Mouse (Mus musculus): ENCODE results near the gene Saxo1.

The Saxo1 gene

DNA sequence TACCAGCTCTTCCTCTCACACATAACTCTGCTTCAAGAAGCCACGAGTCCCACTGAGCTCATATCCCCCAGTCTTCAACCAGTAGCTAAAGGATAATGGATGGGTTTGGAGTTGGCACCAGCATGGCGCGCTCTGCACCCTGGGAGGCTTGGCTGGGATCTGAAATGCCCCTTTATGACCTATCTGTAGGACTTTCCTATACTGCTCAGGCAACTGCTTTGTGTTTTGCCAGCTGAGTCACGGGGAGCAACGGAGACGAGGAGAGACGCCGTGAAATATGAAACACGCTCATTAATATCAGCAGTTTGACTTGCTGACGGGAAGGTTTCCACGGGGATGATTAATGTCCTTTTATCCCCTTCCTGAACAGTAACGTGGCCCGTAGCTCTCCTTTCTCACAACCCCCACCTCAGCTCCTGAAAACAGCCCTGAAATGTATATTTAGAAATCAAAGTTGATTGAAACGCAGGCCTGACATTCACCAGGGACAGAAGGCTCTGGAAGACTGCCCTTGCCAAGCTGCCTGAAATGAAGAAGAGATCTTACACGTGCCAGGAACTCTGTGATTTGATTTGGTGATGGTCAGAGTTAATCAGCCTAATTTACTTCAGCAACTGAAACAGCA, 141.6 kb downstream of the Saxo1 start:
- no peak for DNase-seq

DNA sequence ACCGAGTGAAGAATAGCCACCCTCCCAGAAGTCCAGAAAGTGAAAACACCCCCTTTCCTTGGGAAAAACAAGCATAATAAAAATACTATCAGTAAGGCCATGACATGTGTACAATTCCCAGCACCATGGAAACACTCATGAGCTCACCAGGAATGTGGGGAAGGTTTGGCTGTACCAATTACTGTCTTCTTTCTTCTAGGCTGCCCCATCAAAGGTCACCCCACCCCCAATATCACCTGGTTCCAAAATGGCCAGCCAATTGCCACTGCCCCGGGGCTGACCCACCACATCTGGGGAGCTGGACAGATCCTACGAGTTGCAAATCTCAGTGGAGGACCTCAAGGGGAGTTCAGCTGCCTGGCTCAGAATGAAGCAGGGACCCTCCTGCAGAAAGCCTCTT, 144.7 kb downstream of the Saxo1 start:
- DNase-seq: no peak

DNA sequence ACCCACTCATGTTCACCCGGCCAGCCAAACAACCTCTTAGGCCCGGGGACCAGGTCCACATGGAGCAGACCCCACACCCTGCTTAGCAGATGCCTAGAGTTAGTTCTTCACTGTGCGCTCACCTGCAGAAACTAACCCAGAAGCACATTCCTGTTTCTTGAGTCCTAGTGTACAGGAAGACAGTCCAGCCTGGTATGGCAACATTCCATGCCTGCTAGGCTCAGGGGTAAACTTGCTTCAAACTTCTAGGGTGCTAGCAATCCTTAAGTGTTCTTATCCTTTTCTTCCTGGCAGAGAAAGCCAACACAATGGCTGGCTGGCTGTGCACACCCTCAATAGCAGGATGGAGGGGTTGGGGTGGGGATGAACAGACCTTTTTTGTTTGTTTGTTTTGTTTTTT, 147.2 kb downstream of the Saxo1 start:
- no peak for DNase-seq

DNA sequence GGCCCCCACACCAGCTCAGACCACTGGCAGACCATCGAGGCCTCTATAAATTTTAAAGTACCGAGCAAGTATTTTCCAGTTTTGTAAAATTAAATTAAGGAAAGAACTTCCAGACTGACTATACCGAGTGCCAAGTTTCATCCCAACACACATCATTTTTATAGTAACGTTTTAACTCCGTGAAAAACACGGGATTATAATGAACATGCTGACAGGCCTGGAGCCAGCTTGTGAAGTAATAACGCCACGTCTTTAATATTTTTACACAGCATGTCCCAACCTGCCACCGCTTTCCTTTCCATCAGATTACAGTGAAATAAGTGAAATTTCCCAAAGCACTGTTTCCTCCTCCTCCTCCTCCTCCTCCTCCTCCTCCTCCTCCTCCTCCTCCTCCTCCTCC, 149.7 kb downstream of the Saxo1 start:
- no peak for DNase-seq

DNA sequence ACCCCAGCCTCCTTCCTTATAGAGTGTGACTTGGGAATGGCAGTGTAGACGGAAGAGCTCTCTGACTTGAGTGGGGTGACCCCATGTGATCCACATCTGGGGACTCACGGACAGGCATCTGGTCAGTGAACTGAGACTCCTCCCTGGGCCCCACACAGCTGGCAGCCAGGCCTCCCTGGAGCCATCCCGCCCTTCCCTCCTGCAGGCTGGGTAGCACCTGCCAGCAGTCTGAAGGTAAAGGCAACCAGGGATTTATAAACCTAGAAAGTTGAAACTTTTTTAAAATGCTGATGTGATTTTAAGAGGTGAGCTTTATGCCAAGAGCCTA, 151.0 kb downstream of the Saxo1 start:
- no peak for DNase-seq

DNA sequence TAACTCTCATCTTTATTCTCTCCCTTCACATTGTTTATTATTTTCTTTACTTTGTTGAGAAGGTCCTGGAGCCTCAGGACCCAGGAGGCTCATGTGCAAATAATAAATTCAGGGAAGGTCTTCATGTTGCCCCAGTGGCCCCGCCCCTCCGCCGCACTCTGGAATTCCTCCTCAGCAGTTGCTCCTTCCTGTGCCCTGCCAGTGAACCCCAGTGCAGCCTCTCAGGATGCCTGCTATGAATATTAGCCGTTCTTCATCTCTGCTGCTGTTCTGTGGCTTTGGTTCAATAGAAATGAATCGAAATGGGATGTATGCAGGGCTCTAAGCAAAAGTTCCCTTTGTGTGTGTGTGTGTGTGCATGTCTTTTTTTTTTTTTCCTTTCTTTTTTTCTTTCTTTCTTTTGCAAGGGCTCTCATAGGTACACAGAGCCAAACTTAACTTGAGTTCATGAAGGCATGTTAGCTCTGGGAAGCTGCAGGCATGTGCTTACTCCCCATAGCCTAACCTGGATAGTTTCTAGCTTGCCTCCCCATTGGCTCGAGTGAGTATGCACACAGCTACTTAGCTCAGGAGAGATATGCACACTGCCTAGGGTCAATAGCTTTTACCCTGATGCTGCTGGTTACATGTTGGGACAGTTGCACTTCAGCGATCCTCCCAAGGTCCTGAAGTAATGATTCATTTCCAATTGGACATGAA, 151.5 kb downstream of the Saxo1 start:
- no peak for DNase-seq

DNA sequence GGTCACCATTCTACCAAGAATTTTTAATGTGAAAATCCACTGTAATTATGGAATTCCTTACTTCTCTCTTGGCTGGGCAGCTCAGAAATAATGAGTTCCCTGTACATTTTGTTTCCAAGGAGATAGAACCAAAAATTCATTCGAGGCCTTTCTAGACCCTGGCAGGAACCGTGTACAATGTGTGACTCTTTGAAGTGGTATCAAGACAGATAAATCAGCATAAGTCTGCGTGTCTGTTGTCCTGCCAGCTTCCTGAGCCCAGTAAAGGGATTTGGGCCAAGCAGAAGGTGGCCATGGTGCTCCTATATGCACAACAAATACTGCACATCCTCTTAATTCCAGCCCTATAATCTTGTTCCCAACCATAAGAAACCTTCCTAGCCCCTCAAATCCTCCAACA, 157.0 kb downstream of the Saxo1 start:
- no peak for DNase-seq

DNA sequence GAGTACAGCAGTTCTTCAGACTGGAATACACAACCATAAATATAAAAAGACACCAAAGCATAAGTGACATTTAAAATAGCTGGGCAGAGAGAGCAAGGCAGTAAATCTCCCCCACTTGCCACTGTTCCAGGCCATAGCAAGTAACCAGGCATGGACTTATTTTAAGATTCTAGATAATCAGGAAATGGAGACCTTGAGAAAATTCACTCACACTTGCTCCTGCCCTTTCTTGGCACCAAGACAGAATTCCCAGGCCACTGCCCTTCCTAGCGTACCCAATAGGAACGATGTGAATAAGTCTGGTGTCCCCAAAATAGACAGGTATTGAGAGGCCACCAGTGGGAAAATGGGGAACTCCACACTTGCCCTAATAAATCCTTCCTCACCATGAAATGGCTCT, 160.7 kb downstream of the Saxo1 start:
- DNase-seq: no peak

DNA sequence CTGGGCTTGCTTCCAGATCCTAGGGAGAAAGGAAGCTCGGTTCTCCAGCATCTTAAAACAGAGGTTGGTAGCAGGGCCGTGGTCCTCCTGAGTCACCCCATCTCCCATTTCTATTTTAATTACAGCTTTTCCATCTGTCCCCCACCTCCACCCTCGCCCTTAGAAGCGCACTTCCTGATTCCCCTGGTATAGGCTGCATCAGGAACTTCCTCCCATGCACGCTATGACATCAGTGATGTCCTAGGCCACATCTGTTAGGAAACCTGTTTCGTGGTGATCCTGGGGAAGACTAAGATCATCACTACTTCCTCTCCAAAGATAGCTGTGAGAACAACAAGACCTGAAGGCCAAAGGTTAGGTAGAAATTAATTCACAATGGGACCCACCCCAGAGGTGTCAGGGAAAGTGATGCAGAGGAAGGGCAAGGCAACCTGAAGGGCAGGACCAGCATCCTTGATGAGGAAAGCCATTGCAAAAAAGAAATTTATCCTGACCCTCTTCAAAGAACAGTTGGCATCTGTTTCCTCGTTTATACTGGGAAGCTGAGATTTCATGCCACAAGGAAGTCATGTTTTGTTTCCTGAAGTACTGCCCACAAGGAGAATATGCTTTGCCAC, 161.3 kb downstream of the Saxo1 start:
- no peak for DNase-seq

DNA sequence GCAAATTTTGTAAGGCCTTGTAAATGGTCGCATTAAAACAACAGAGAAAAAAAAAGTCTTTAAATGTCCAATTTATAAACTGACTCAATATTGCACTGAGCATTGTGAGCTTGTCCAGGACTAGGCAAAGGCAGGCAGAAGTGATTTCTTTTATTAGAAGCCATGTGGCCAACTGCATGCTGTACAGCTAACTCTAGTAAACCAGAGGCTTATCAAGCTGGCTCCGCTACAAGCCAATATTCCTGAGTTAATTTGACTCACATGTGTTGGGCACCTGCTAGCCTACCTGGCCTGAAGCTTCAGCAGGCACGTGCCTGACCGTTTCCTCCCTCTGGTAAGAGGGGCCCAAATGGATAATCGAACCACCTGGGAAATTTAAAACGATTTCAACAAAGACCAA, 162.5 kb downstream of the Saxo1 start:
- DNase-seq: no peak
